Mouse (Mus musculus) left cerebral cortex, postnatal 25 days (tissue): ENCODE data around the gene Cib4. TPM values are rescaled to one million over a fixed set of nuclear protein-coding genes. Genes with fewer than 3 reads are reported as not detected.
A peak's percentile ranks its signal among the peaks of the same experiment; 100 is the strongest.

ENCODE experiments used
- DNase-seq, 2 experiments: peaks; one replicate each; pipeline ENCODE4 v3.0.0; 2022; ENCODE audit warnings: low spot score in 2 of 2, mixed read lengths in 1 of 2
- intact Hi-C: fragments of 180-260 bp; cut with DNase I; formaldehyde crosslinking; loops from one replicate; pipeline ENCODE4 v1.15.1; 2025
- total RNA-seq, 2 experiments: library from RNA; stranded (reverse); gene quantifications; 2 replicates each; pipeline ENCODE4 v1.2.3; 2021

Gene Cib4
- total RNA-seq, 2 experiments from 2014 or later: not detected

- intact Hi-C loops: no loop called here
- DNase-seq: no peak
Measured at GRCm38 (mm10) chr5:30577251-30577650, 31.6 kb upstream of the Cib4 start.

GRCm38 (mm10) chr5:30576233-30576632 lies 30.6 kb upstream of the Cib4 start:
- intact Hi-C loops: no loop called here
- DNase-seq: no peak

GRCm38 (mm10) chr5:30574367-30574766 lies 28.7 kb upstream of the Cib4 start:
- DNase-seq: no peak
- intact Hi-C loops: no loop called here

- intact Hi-C loops: no loop called here
- DNase-seq: no peak
Measured at GRCm38 (mm10) chr5:30571820-30572219, 26.2 kb upstream of the Cib4 start.

- no peak for DNase-seq
- intact Hi-C loops: no loop called here
Measured at GRCm38 (mm10) chr5:30568479-30568878, 22.8 kb upstream of the Cib4 start.

GRCm38 (mm10) chr5:30559986-30560493 lies 14.4 kb upstream of the Cib4 start:
- DNase-seq: no peak
- intact Hi-C loops: no loop called here

- intact Hi-C loops: no loop called here
- DNase-seq: no peak
Measured at GRCm38 (mm10) chr5:30559421-30559820, 13.8 kb upstream of the Cib4 start.

- intact Hi-C loops: no loop called here
- DNase-seq: no peak
Measured at GRCm38 (mm10) chr5:30556284-30556683, 10.6 kb upstream of the Cib4 start.

- no peak for DNase-seq
- intact Hi-C loops: no loop called here
Measured at GRCm38 (mm10) chr5:30554981-30555380, 9.3 kb upstream of the Cib4 start.

GRCm38 (mm10) chr5:30553936-30554335 lies 8.3 kb upstream of the Cib4 start:
- intact Hi-C loops: no loop called here
- DNase-seq: no peak

- no peak for DNase-seq
- intact Hi-C loops: no loop called here
Measured at GRCm38 (mm10) chr5:30552006-30552405, 6.4 kb upstream of the Cib4 start.

GRCm38 (mm10) chr5:30551022-30551638 lies 5.5 kb upstream of the Cib4 start:
- no peak for DNase-seq
- intact Hi-C loops: no loop called here

GRCm38 (mm10) chr5:30550334-30551021 lies 4.8 kb upstream of the Cib4 start:
- intact Hi-C loops: no loop called here
- no peak for DNase-seq

GRCm38 (mm10) chr5:30548681-30549080 lies 3.0 kb upstream of the Cib4 start:
- DNase-seq: no peak
- intact Hi-C loops: no loop called here

- intact Hi-C loops: no loop called here
- no peak for DNase-seq
Measured at GRCm38 (mm10) chr5:30536051-30536570, 9.5 kb downstream of the Cib4 start.

GRCm38 (mm10) chr5:30534637-30535036 lies 11.0 kb downstream of the Cib4 start:
- intact Hi-C loops: no loop called here

GRCm38 (mm10) chr5:30528906-30529305 lies 16.7 kb downstream of the Cib4 start:
- no peak for DNase-seq
- intact Hi-C loops: no loop called here

More at GRCm38 (mm10) chr5:30534637-30535036, 11.0 kb downstream of the Cib4 start:
- DNase-seq: no peak

GRCm38 (mm10) chr5:30527129-30527528 lies 18.5 kb downstream of the Cib4 start:
- DNase-seq: no peak
- intact Hi-C loops: no loop called here

- intact Hi-C loops: no loop called here
- peak in 1 of 2 experiments; percentile 14 for DNase-seq
Measured at GRCm38 (mm10) chr5:30525920-30526836, 19.5 kb downstream of the Cib4 start.

GRCm38 (mm10) chr5:30524213-30524612 lies 21.4 kb downstream of the Cib4 start:
- intact Hi-C loops: no loop called here
- DNase-seq: no peak
